ENCODE assay signal across 16 mouse cellular contexts in genomic region chr2:148430941-148431340, GRCm38 (mm10). TPM values are rescaled to one million over a fixed set of nuclear protein-coding genes. Genes with fewer than 3 reads are reported as not detected.
"Had no signal": no experiment of that assay in that cellular context is flagged by ENCODE, and none has a peak within 500 bp of the region (broad histone marks: within the 10 kb centered on the region; RNA-seq: fewer than 3 reads in every experiment).

No protein-coding gene starts in this region.

- H3K9me3 ChIP-seq: megakaryocyte, embryonic 14.5 days; midbrain, embryonic 13.5 days; midbrain, embryonic 15.5 days; neural tube, embryonic 12.5 days; stomach, embryonic 15.5 days had no signal

- H3K4me3 ChIP-seq: megakaryocyte, embryonic 14.5 days; midbrain, embryonic 13.5 days; midbrain, embryonic 15.5 days; neural tube, embryonic 12.5 days; stomach, embryonic 15.5 days had no signal

- DNase-seq: lung, adult 18-20 months; lung, embryonic 14.5 days; lung, postnatal 10 days; lung, postnatal 36 days; right cerebral cortex, postnatal 14 days; thymus, adult 18-20 months; thymus, postnatal 14 days; thymus, postnatal 36 days had no signal

- H3K4me2 ChIP-seq: lung, embryonic 14.5 days; midbrain, embryonic 11.5 days; midbrain, embryonic 13.5 days; midbrain, embryonic 15.5 days; neural tube, embryonic 12.5 days; stomach, embryonic 15.5 days had no signal

- H3K4me1 ChIP-seq: midbrain, embryonic 13.5 days; midbrain, embryonic 15.5 days; neural tube, embryonic 12.5 days; stomach, embryonic 15.5 days had no signal

- H3K27ac ChIP-seq: macrophage; midbrain, embryonic 13.5 days; midbrain, embryonic 15.5 days; neural tube, embryonic 12.5 days; stomach, embryonic 15.5 days had no signal

- ATAC-seq: midbrain, embryonic 13.5 days; midbrain, embryonic 15.5 days had no signal

- H3K36me3 ChIP-seq: midbrain, embryonic 13.5 days; midbrain, embryonic 15.5 days; neural tube, embryonic 12.5 days; stomach, embryonic 15.5 days had no signal

- H3K27me3 ChIP-seq: midbrain, embryonic 13.5 days; midbrain, embryonic 15.5 days; neural tube, embryonic 12.5 days; stomach, embryonic 15.5 days had no signal

- H3K9ac ChIP-seq: lung, embryonic 14.5 days; midbrain, embryonic 13.5 days; midbrain, embryonic 15.5 days; neural tube, embryonic 12.5 days; stomach, embryonic 15.5 days had no signal

RNA-seq across cellular contexts. Expression of gene Sstr4, which starts 35.8 kb away (rescaled TPM):
- polyA plus RNA-seq: macrophage; thymus, postnatal 0 days had no signal
